Mouse (Mus musculus) cerebellum, adult 2 months (tissue): ENCODE measurements at regions not wholly inside any gene's neighbourhood (a gene's known extent, or its start where the extent isn't known, plus 50 kb on each side); places are given as distances from the start of the nearest gene placed in this dataset.
"Not testable (repeated sequence)": the region's sequence is repeated elsewhere in the genome, so short reads cannot be mapped to it uniquely, and the experiment has no call there.

Source experiments
- CTCF ChIP-seq: fragments of 200-500 bp; IDR thresholded peaks from 2 replicates; pipeline ENCODE4 v1.5.1; 2011; ENCODE audit warnings: low read depth, mild to moderate bottlenecking, control low read depth, low read length, moderate library complexity, borderline replicate concordance; ENCODE audit not compliant: insufficient read depth
- POLR2A ChIP-seq: fragments of 200-500 bp; IDR thresholded peaks from 2 replicates; pipeline ENCODE4 v1.6.1; 2011; ENCODE audit warnings: low read length, control low read depth, borderline replicate concordance; ENCODE audit not compliant: insufficient read depth

- not testable (repeated sequence) for TF ChIP-seq CTCF, POLR2A
Measured at GRCm38 (mm10) chrX:50604995-50605394, 176.7 kb upstream of the Olfr1324 start.
